Comparison of ENCODE assay signal across 22 mouse cellular contexts in genomic region chr19:14447474-14447873, GRCm38 (mm10).
A peak's percentile ranks its signal among the peaks of the same experiment; 100 is the strongest.
DNase-seq lines count a peak whose midpoint lies in the region; ATAC-seq and TF ChIP-seq lines count a peak whose summit lies in the region.
"Had no signal": no experiment of that assay in that cellular context is flagged by ENCODE, and none has a peak within 500 bp of the region (broad histone marks: within the 10 kb centered on the region; RNA-seq: fewer than 3 reads in every experiment).

No protein-coding gene starts in this region.

- no peaks in the 10 kb centered on the region for H3K9me3 ChIP-seq in hindbrain, postnatal 0 days (ENCODE audit: low read length)
- H3K9me3 ChIP-seq: embryonic facial prominence, embryonic 15.5 days; G1E; heart, embryonic 13.5 days; limb, embryonic 12.5 days; liver, embryonic 12.5 days; midbrain, embryonic 10.5 days; neural tube, embryonic 15.5 days had no signal

- TF ChIP-seq CTCF in layer of hippocampus, adult 2 months (conservative IDR thresholded peaks at IDR 0.05), result no peak
- no peak for TF ChIP-seq CTCF in hindbrain, postnatal 0 days (IDR thresholded peaks at IDR 0.05; ENCODE audit: low read depth)

- H3K27ac ChIP-seq in layer of hippocampus, adult 2 months, result no peak overlapping the region
- H3K27ac ChIP-seq in hindbrain, postnatal 0 days, result no peak overlapping the region
- H3K27ac ChIP-seq: embryonic facial prominence, embryonic 15.5 days; heart, embryonic 13.5 days; limb, embryonic 12.5 days; liver, embryonic 12.5 days; midbrain, embryonic 10.5 days; neural tube, embryonic 15.5 days had no signal

- peak; percentile 20 for DNase-seq in embryo, embryonic 11 days
- no peak for DNase-seq in embryo, embryonic 10 days (ENCODE audit: low spot score)
- DNase-seq in layer of hippocampus, adult 2 months (ENCODE audit: low spot score in 2 of 2), result peak; percentile 24 to 30
- no peak for DNase-seq in layer of hippocampus, adult 9-10 months (ENCODE audit: low spot score)
- DNase-seq in right cerebral cortex, postnatal 10 days (ENCODE audit: low spot score in 2 of 2), result peak; percentile 32 to 33
- DNase-seq in right cerebral cortex, postnatal 4 days, result no peak
- DNase-seq in hindbrain, postnatal 0 days (ENCODE audit: low spot score), result peak; percentile 74
- no peak for DNase-seq in frontal cortex, postnatal 10 days (ENCODE audit: low spot score in 2 of 2)
- DNase-seq: gastrocnemius, postnatal 10 days; heart, adult 18-20 months; heart, postnatal 36 days; kidney, adult 8-10 months; kidney, postnatal 14 days; lung, adult 2 months; lung, postnatal 4 days had no signal

- no peak overlapping the region for H3K4me3 ChIP-seq in layer of hippocampus, adult 2 months
- no peak overlapping the region for H3K4me3 ChIP-seq in hindbrain, postnatal 0 days (ENCODE audit: low read length)
- H3K4me3 ChIP-seq: embryonic facial prominence, embryonic 15.5 days; heart, embryonic 13.5 days; limb, embryonic 12.5 days; liver, embryonic 12.5 days; midbrain, embryonic 10.5 days; neural tube, embryonic 15.5 days had no signal

- no peaks in the 10 kb centered on the region for H3K27me3 ChIP-seq in hindbrain, postnatal 0 days (ENCODE audit: insufficient read depth, low read length)
- H3K27me3 ChIP-seq: embryonic facial prominence, embryonic 15.5 days; heart, embryonic 13.5 days; limb, embryonic 12.5 days; liver, embryonic 12.5 days; neural tube, embryonic 15.5 days had no signal

- WGBS in hindbrain, postnatal 0 days, result 45% methylated on average over 1 of the region's 1 CpGs

- no peaks in the 10 kb centered on the region for H3K4me1 ChIP-seq in hindbrain, postnatal 0 days (ENCODE audit: insufficient read depth, low read length)
- H3K4me1 ChIP-seq: embryonic facial prominence, embryonic 15.5 days; heart, embryonic 13.5 days; limb, embryonic 12.5 days; liver, embryonic 12.5 days; neural tube, embryonic 15.5 days had no signal

- H3K36me3 ChIP-seq in hindbrain, postnatal 0 days (ENCODE audit: insufficient read depth, low read length), result 0 out of 2 replicates have a peak, but pooled peaks cover 3% of the 10 kb centered on the region

- no peak overlapping the region for H3K4me2 ChIP-seq in hindbrain, postnatal 0 days (ENCODE audit: low read depth, low read length)
- H3K4me2 ChIP-seq: embryonic facial prominence, embryonic 15.5 days; heart, embryonic 13.5 days; limb, embryonic 12.5 days; liver, embryonic 12.5 days; neural tube, embryonic 15.5 days had no signal

- peak; percentile 67; the same call in 1 of the 2 replicates for ATAC-seq in hindbrain, postnatal 0 days
- ATAC-seq: liver, embryonic 12.5 days had no signal

- no peak overlapping the region for H3K9ac ChIP-seq in hindbrain, postnatal 0 days (replicated peaks; ENCODE audit: low read length)
- H3K9ac ChIP-seq: embryonic facial prominence, embryonic 15.5 days; heart, embryonic 13.5 days; limb, embryonic 12.5 days; liver, embryonic 12.5 days; neural tube, embryonic 15.5 days had no signal

Comparison
In these comparisons a context has a peak if more than half of its experiments do, and no peak if none do; other contexts are left out.
1. DNase-seq: peak in embryo, embryonic 11 days (single experiment), layer of hippocampus, adult 2 months (2 of 2), right cerebral cortex, postnatal 10 days (2 of 2) and hindbrain, postnatal 0 days (single experiment); none in embryo, embryonic 10 days (single experiment), layer of hippocampus, adult 9-10 months (single experiment), right cerebral cortex, postnatal 4 days (single experiment) and frontal cortex, postnatal 10 days (0 of 2).